Mouse (Mus musculus): ENCODE measurements at regions not wholly inside any gene's neighbourhood (a gene's known extent, or its start where the extent isn't known, plus 50 kb on each side); places are given as distances from the start of the nearest gene placed in this dataset.

DNA sequence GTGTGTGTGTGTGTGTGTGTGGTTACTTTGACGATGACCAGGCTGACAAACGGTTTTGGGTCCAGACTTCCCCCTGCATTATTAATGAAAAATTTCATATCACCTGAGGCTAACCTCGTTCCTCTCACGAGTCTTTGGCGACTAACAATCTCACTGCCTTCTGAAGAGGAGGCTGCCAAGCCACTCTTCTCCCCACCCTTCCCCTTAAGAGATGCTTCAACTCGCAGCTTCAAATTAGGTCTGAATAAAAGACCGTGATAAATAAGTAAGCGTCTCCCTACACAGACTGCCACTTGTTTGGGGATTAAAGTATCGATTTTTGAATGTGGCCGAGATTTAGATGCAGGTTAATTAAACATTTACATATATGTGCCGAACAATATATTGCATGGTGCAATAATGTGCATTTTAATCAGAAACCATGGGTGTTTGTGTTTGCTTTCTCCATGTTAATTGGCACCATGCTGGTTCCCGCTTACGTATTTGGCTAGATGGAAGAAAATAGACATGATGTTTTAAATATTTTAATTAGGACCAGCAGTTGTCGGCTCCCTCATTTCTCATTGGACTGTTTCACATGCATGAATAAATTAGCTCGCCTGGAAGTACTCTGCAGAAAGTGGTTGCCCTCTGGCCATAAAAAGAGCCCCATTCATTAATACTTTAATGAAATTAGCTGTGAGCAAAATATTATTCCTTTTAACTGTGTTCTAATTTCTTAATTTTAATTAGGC lies 139.1 kb downstream of the Anxa2 start:
- Histone ChIP-seq H3K9me3 (replicated peaks; ENCODE audit: insufficient read depth, low read length) (no peaks in the 10 kb centered on the region), H3K4me3 (ENCODE audit: control insufficient read depth in 1 of 2, insufficient read depth in 1 of 2, low read depth in 2 of 2, low read length in 2 of 2) (no peak overlapping the region), H3K9ac (ENCODE audit: control insufficient read depth, low read depth, low read length, poor library complexity, severe bottlenecking) (no peak overlapping the region), H3K79me2 (ENCODE audit: control insufficient read depth, insufficient read depth, low read length, poor library complexity) (no peaks in the 10 kb centered on the region), H3K27ac (ENCODE audit: control insufficient read depth, low read depth, low read length) (no peak overlapping the region), H3K27me3 (ENCODE audit: control insufficient read depth in 1 of 2, insufficient read depth in 2 of 2, low read length in 2 of 2) (peaks cover 0 to 2% of the 10 kb centered on the region in 2 experiments; a peak in 2 of 4 replicates), H3K4me1 (ENCODE audit: control insufficient read depth in 1 of 2, insufficient read depth in 2 of 2, low read length in 2 of 2) (no peaks in the 10 kb centered on the region), H3K36me3 (ENCODE audit: control insufficient read depth in 1 of 2, insufficient read depth in 2 of 2, low read length in 2 of 2) (no peaks in the 10 kb centered on the region)
- TF ChIP-seq MEF2A (IDR thresholded peaks at IDR 0.05; ENCODE audit: extremely low read depth, insufficient replicate concordance, low read depth, low read length, poor library complexity, severe bottlenecking) (no peak), ZC3H11A (IDR thresholded peaks at IDR 0.05; ENCODE audit: low read depth, low read length) (no peak), ZNF384 (IDR thresholded peaks at IDR 0.05; ENCODE audit: low read depth, low read length) (no peak)
- DNase-seq (ENCODE audit: low read depth, low spot score) = no peak

DNA sequence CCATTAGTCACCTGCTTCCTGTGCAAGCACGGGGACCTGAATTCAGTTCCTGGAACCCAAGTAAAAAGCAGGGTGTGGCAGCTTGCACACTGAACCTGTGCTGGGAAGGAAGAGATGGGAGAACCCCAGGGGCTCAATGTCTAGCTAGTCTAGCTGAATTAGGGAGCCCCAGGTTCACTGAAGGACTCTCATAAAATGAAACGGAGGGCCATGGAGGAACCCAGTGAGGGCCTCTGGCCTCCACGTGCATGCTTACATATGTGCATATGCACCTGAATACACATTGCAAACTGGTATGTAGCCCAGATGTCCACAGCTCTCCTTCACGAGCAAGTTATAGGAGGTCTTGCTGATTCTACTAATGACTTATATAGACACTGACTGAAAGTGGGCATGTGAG lies 135.4 kb downstream of the Anxa2 start:
- H3K4me3 ChIP-seq (ENCODE audit: control insufficient read depth in 1 of 2, insufficient read depth in 1 of 2, low read depth in 2 of 2, low read length in 2 of 2) = no peak overlapping the region
- H3K36me3 ChIP-seq (ENCODE audit: control insufficient read depth in 1 of 2, insufficient read depth in 2 of 2, low read length in 2 of 2) = no peaks in the 10 kb centered on the region
- no peak for DNase-seq (ENCODE audit: low read depth, low spot score)
- H3K79me2 ChIP-seq (ENCODE audit: control insufficient read depth, insufficient read depth, low read length, poor library complexity) = no peaks in the 10 kb centered on the region
- no peak overlapping the region for H3K27ac ChIP-seq (ENCODE audit: control insufficient read depth, low read depth, low read length)
- no peak overlapping the region for H3K9ac ChIP-seq (ENCODE audit: control insufficient read depth, low read depth, low read length, poor library complexity, severe bottlenecking)
- peaks cover 0 to 5% of the 10 kb centered on the region in 2 experiments; a peak in 2 of 4 replicates for H3K27me3 ChIP-seq (ENCODE audit: control insufficient read depth in 1 of 2, insufficient read depth in 2 of 2, low read length in 2 of 2)
- TF ChIP-seq BHLHE40 (IDR thresholded peaks at IDR 0.05; ENCODE audit: borderline replicate concordance, low read depth, low read length) (no peak), CHD2 (IDR thresholded peaks at IDR 0.05; ENCODE audit: low read length) (no peak), POLR2A (IDR thresholded peaks at IDR 0.05; ENCODE audit: control insufficient read depth in 1 of 2, insufficient read depth in 1 of 2, low read depth in 1 of 2, low read length in 2 of 2, poor library complexity in 1 of 2) (no peak), E2F4 (IDR thresholded peaks at IDR 0.05; ENCODE audit: borderline replicate concordance, low read depth, low read length) (no peak), RAD21 (IDR thresholded peaks at IDR 0.05; ENCODE audit: low read depth, low read length) (no peak), TBP (IDR thresholded peaks at IDR 0.05; ENCODE audit: low read depth, low read length) (no peak), MAZ (IDR thresholded peaks at IDR 0.05; ENCODE audit: low read depth, low read length) (no peak), MYC (IDR thresholded peaks at IDR 0.05; ENCODE audit: low read depth, low read length) (no peak), ZMIZ1 (IDR thresholded peaks at IDR 0.05; ENCODE audit: low read depth, low read length) (no peak), UBTF (IDR thresholded peaks at IDR 0.05; ENCODE audit: borderline replicate concordance, insufficient read depth, low read depth, low read length) (no peak), TAL1 (IDR thresholded peaks at IDR 0.05; ENCODE audit: low read length) (no peak), CHD1 (IDR thresholded peaks at IDR 0.05; ENCODE audit: low read depth, low read length) (no peak), MAFK (IDR thresholded peaks at IDR 0.05; ENCODE audit: borderline replicate concordance, low read depth, low read length) (no peak), TCF12 (IDR thresholded peaks at IDR 0.05; ENCODE audit: low read depth, low read length) (no peak), EP300 (IDR thresholded peaks at IDR 0.05; ENCODE audit: low read depth in 1 of 2, low read length in 2 of 2) (no peak), ZNF384 (IDR thresholded peaks at IDR 0.05; ENCODE audit: low read depth, low read length) (no peak), NRF1 (IDR thresholded peaks at IDR 0.05; ENCODE audit: insufficient read depth, low read depth, low read length, poor library complexity, severe bottlenecking) (no peak), ZKSCAN1 (IDR thresholded peaks at IDR 0.05; ENCODE audit: low read depth, low read length) (no peak), MXI1 (IDR thresholded peaks at IDR 0.05; ENCODE audit: low read depth, low read length) (no peak), USF2 (IDR thresholded peaks at IDR 0.05; ENCODE audit: borderline replicate concordance in 1 of 2, insufficient read depth in 1 of 2, low read depth in 1 of 2, low read length in 2 of 2) (no peak)
- no peaks in the 10 kb centered on the region for H3K4me1 ChIP-seq (ENCODE audit: control insufficient read depth in 1 of 2, insufficient read depth in 2 of 2, low read length in 2 of 2)
- no peaks in the 10 kb centered on the region for H3K9me3 ChIP-seq (replicated peaks; ENCODE audit: insufficient read depth, low read length)

Measured in MEL (cell line).